Mouse (Mus musculus): ENCODE measurements around the gene Kcnd2. TPM values are rescaled to one million over a fixed set of nuclear protein-coding genes. Genes with fewer than 3 reads are reported as not detected.
A peak's percentile ranks its signal among the peaks of the same experiment; 100 is the strongest.

Kcnd2 gene
- total RNA-seq (2021) = 10 to 100 TPM; 76.4 to 77.5 TPM

- intact Hi-C loops (cut with DNase I) = loop anchor here (2.0 to 10.0 kb wide), 3 partner anchors 375 to 1129 kb away; no protein-coding TSS in a partner anchor
- peak in 1 of 2 experiments; percentile 56 for DNase-seq (ENCODE audit: extremely low spot score in 1 of 2, low spot score in 2 of 2)
These were observed at the start of gene Kcnd2 for GRCm38 (mm10) chr6:21215491-21216191. Kcnd2 (plus strand) TSS chr6:21215503.

- intact Hi-C loops (cut with DNase I) = no loop called here
- no peak for DNase-seq (ENCODE audit: extremely low spot score in 1 of 2, low spot score in 2 of 2)
These were observed 48.7 kb upstream of the Kcnd2 start for GRCm38 (mm10) chr6:21166611-21167010.

DNA sequence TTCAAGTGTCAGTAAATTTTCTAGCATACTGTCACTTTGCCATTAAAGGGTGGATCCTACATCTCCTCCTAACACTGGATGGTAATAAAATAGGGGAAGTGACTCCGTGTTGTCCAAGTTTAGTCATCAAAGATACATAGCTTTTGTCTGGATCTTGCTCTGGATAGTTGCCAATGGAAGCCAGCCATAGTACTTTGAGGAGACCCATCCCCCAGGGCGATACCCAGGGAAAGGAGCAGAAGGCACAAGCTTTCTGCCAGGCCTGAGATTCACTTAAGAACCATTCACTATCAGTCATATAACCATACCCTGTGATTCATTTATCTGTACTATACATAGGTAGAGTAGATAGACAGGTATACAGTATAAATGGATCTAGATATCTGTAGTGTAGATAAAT is 20.0 kb upstream of the Kcnd2 start:
- no peak for DNase-seq (ENCODE audit: extremely low spot score in 1 of 2, low spot score in 2 of 2)
- intact Hi-C loops (cut with DNase I) = no loop called here

DNA sequence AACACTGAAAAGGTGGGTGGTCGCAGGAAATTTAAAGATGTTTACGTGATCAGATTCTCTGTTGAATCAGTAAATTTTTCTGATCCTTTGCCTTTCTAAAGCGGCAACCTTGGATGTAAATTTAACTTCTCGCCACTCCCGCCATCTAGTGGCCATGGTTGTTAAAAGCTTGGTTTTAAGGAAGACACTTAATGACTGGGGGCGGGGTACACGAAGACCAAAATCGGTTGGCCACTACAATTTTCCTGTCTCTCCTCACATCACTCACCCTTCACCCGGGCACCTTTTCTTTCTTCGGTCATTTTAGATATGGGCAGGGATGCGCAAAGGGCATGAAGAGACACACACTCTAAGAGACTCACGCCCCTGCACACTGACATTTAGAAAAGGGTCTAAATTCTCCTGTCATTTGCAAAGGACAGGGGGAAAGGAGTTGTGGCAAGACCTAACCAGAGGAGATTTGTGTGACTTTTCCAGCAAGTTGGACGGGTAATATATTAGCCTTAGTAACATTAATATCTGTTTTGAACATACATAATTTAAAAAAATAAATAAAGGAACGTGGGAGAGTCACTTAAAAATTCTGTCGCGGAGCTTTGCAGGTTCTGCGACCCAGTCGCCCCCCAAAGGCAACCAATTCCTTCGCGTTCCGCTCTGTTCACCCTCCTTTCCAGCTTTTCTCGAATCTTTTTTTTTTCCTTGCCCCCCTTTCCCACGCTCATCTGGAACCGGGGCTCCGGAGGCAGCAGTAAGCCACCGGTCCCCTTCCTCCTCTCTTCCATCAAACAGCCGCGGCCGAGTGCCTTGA is 1.2 kb upstream of the Kcnd2 start:
- DNase-seq (ENCODE audit: extremely low spot score in 1 of 2, low spot score in 2 of 2) = peak; percentile 72 to 84
- intact Hi-C loops (cut with DNase I) = loop anchor here (2.0 to 10.0 kb wide), 4 partner anchors 373 to 1452 kb away; no protein-coding TSS in a partner anchor

DNA sequence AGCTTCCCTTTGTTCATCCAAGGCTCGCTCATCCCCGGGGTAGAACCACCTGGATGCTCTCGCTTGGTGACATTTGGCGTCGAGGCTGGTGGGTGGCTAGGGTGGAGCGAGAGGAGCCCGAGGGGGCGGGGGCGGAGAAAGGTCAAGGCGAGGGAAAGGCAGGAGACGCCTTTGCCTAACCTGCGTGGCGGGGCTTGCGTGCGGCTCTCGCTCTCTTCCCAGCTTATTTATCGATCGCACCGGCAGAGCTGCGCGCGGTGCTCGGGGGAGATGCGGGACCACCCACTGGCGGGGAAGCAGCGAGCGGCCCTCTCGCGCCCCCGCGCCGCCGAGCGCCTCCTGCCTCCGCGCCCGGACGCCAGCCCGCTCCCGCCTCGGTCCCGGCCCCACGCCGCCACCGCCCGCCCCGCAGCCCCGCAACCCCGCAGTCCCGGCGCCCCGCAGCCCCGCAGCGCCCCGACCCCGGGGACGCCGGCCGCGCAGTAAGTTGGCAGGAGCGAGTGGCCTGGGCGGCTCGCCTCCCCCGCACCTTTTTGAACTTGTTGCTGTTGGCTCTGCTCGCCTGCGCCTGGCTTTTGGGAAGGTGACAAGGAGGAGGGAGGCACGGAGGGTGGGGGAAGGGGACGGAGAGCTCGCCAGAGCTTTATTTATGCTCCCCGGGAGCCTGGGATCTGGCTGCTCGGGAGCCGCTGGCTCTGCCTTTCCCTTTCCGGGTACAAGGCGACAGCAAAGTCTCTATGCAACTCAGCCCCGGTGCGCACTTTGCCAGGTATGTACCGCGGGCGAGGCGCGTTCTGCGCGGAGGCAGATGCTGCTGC is 421 bp upstream of the Kcnd2 start:
- peak; percentile 37 to 68 for DNase-seq (ENCODE audit: extremely low spot score in 1 of 2, low spot score in 2 of 2)
- intact Hi-C loops (cut with DNase I) = loop anchor here (2.0 to 10.0 kb wide), 4 partner anchors 374 to 1453 kb away; no protein-coding TSS in a partner anchor

DNA sequence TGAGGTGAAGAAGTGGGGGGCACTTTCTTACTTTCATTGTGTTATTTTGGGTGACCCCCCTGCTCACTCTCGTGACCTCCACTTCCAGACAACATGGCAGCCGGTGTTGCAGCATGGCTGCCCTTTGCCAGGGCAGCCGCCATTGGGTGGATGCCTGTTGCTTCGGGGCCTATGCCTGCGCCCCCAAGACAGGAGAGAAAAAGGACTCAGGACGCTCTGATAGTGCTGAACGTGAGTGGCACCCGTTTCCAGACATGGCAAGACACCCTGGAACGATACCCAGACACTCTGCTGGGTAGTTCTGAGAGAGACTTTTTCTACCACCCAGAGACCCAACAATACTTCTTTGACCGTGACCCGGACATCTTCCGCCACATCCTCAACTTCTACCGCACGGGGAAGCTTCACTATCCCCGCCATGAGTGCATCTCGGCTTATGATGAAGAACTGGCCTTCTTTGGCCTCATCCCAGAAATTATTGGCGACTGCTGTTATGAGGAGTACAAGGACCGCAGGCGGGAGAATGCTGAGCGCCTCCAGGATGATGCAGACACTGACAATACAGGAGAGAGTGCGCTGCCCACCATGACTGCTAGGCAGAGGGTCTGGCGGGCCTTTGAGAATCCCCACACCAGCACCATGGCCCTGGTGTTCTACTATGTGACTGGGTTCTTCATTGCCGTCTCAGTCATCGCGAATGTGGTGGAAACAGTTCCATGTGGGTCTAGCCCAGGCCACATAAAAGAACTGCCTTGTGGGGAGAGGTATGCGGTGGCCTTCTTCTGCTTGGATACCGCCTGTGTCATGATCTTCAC is 1.1 kb downstream of the Kcnd2 start:
- intact Hi-C loops (cut with DNase I) = loop anchor here (10.0 kb wide), 2 partner anchors 488 to 1128 kb away; no protein-coding TSS in a partner anchor
- peak in 1 of 2 experiments; percentile 25 for DNase-seq (ENCODE audit: extremely low spot score in 1 of 2, low spot score in 2 of 2)

DNA sequence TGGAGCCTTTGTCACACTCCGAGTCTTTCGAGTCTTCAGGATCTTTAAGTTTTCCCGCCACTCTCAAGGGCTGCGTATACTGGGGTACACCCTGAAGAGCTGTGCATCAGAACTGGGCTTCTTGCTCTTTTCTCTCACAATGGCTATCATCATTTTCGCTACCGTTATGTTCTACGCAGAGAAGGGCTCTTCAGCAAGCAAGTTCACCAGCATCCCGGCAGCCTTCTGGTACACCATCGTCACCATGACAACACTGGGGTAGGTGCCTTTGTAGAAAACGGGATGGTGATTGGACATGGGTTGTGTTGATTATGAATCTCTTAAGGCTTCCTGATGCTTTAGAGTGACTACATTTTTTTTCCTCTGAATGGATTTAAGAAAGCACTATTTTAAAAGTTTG is 1.9 kb downstream of the Kcnd2 start:
- no peak for DNase-seq (ENCODE audit: extremely low spot score in 1 of 2, low spot score in 2 of 2)
- intact Hi-C loops (cut with DNase I) = loop anchor here (10.0 kb wide), 2 partner anchors 488 to 1128 kb away; no protein-coding TSS in a partner anchor

GRCm38 (mm10) chr6:21226124-21226523 is 10.8 kb downstream of the Kcnd2 start:
- no peak for DNase-seq (ENCODE audit: extremely low spot score in 1 of 2, low spot score in 2 of 2)
- intact Hi-C loops (cut with DNase I) = no loop called here

- DNase-seq (ENCODE audit: extremely low spot score in 1 of 2, low spot score in 2 of 2) = no peak
- intact Hi-C loops (cut with DNase I) = no loop called here
These were observed 43.7 kb downstream of the Kcnd2 start for GRCm38 (mm10) chr6:21259031-21259430.

DNA sequence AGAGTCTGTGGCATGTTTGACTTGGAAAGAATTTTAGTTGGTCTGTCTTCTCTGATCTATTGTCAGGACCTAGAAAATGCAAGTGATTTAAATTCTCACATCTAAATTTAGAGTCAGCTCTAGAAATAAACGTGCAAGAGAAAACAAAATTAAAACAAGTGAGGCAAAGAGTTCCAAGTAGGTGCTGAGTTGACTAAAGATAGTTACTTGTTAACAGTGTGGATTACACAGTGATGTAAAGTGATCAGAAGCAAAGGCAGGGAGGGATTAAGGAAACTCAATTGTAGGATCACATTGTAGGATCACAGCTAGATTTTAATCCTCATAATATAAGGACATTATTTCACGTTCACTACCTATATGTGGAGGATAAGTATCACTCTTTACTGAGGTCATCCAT is 52.6 kb downstream of the Kcnd2 start:
- DNase-seq (ENCODE audit: extremely low spot score in 1 of 2, low spot score in 2 of 2) = no peak
- intact Hi-C loops (cut with DNase I) = no loop called here

GRCm38 (mm10) chr6:21277343-21277933 is 62.1 kb downstream of the Kcnd2 start:
- intact Hi-C loops (cut with DNase I) = no loop called here
- DNase-seq (ENCODE audit: extremely low spot score in 1 of 2, low spot score in 2 of 2) = peak in 1 of 2 experiments; percentile 9

DNA sequence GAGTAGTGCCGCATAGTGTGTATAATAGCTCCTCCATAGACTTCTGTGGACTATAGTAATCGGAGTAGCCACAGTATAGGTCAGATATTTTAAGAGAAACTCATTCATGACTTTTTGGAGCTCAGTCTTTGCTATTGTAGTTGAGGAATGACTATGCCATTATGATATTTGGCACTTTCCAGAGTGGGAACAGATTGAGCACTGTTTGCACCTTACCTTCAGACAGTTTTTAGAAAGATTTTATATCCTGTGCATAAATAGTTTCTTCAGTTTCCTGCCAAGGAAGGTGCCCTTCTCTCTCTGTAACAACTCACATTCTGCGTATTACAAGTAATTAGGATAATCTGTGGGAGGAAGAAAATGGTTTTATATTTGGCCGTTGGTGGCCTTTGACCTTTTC is 89.6 kb downstream of the Kcnd2 start:
- intact Hi-C loops (cut with DNase I) = no loop called here
- no peak for DNase-seq (ENCODE audit: extremely low spot score in 1 of 2, low spot score in 2 of 2)

- intact Hi-C loops (cut with DNase I) = no loop called here
- no peak for DNase-seq (ENCODE audit: extremely low spot score in 1 of 2, low spot score in 2 of 2)
These were observed 94.9 kb downstream of the Kcnd2 start for GRCm38 (mm10) chr6:21310159-21310558.

DNA sequence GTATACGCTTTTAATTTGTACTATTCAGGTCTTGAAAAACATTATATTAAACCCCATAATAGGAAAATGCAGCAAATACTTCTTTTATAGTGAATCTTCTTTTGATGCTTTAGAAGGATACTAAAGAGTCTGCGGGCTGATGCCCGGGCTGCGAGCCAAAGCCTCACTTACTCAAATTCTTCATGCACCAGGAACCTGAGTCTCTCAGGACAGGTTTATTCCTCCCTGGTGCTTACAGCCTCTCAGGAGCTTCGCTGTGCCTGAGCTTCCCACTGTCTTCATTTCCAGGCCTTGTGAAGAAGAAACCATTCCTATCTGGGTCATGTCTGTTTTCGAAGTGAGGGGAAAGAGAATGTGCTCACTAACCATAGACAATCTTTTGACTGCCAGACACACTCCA is 106.1 kb downstream of the Kcnd2 start:
- DNase-seq (ENCODE audit: extremely low spot score in 1 of 2, low spot score in 2 of 2) = no peak
- intact Hi-C loops (cut with DNase I) = no loop called here

DNA sequence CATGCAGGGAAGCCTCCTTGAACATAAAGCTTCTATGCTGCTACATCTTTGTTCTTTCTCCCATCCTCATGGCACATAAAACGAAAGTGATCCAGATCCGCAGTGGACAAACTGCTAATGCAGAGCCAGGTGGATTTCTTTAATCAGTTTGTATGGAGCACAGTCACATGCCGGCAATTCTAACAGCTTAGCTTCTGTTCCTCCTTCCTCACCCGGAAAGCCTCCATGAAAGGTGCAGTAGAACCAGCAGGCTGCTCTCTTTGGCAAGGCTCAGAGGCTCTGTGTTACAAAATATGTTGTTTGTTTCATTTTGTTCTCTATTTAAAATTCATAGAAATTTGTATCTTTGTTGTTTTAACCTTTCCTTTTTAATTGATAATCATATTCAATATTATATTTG is 106.9 kb downstream of the Kcnd2 start:
- intact Hi-C loops (cut with DNase I) = no loop called here
- no peak for DNase-seq (ENCODE audit: extremely low spot score in 1 of 2, low spot score in 2 of 2)

DNA sequence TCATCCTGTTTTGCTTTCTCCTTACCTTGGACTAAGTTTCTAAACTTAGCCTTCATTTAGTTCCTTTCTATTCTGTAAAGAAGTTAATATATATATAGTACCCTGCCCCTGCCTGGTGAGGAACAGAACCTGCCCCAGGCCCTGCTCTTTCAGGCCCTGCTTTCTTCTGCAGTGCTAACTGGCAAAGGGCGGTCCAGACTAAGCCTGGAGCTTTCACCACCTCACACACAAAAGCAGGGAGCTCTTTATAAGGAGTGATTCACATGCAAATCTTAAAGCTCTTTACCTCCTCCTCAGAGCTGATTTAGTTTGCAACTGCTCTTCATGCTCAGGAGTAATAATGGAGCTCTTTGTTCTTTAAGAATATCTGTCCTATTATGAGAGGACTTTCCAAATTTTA is 109.9 kb downstream of the Kcnd2 start:
- intact Hi-C loops (cut with DNase I) = no loop called here
- no peak for DNase-seq (ENCODE audit: extremely low spot score in 1 of 2, low spot score in 2 of 2)

DNA sequence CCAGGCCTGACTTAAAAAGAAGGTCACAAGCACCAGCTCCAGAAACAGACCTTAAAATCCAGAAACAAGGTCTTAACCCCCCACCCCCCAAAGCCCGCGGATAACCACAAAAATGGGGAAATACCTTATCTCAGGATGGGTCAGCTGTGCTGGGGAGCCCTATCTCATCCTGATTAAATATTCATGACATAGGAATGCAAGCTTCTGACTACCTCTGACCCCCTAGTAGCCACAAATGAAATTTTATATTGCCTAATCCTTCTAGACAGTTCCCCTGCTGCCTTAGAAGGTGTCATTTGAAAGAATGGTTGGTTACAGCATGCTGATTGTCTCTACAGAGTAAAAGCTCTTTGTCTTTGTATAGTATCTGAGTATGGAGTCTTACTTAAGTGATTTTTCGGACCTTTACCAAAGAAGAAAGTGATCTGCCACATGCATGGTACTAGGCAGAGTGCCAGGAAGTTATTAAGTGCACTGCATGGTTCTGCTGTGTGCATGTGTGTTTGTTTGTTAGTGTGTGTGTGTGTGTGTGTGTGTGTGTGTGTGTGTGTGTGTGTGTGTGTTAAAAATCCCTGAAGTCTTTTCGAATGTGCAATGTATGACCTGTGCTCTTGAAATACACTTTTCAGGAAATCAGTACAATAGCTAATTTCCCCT is 111.9 kb downstream of the Kcnd2 start:
- intact Hi-C loops (cut with DNase I) = no loop called here
- DNase-seq (ENCODE audit: extremely low spot score in 1 of 2, low spot score in 2 of 2) = no peak
